Mouse (Mus musculus) frontal cortex, postnatal 25 days (tissue): ENCODE data around the gene Atxn7l1.

ENCODE experiments used
- DNase-seq, 2 experiments: peaks; one replicate each; pipeline ENCODE4 v3.0.0; 2022; ENCODE audit warnings: low spot score in 2 of 2

Atxn7l1 gene

DNA sequence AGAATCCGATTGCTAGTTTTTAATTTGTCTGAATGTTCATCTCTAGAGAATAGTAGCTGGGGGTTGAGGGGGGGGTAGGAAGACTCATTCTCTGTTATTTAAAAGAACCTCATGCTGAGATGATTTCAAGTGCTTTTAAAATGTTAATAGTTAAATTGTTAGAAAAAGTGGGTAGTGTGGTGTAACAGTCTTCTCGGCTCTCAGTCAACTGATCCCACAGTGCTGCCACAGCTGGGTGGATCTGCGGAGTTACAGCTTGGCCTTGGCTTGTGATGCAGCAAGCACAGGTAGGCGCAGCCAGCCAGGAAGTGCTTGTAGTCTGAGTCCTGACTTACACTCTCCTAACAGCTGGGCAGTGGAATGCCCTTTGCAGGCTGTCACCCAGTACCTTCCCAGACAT lies 125.7 kb downstream of the Atxn7l1 start:
- no peak for DNase-seq

DNA sequence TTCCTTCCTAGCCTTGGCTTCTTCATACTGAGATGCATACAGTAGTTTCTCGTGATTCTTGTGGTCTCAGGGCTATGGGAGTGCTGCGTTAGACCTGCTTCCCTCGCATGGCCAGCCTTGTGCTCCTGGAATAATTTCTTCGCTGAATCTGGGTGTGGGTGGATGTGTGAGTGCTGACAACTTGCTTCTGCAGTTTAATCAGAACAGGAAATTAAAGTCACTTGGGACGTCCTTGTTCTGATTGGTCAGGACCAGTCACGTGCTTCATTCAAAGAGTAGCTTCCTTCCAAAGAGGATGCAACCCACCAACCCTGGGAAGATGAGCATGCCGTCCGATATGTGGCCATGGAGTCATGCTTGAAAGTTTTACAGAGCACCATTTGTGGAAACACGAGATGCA lies 126.2 kb downstream of the Atxn7l1 start:
- DNase-seq, result no peak

DNA sequence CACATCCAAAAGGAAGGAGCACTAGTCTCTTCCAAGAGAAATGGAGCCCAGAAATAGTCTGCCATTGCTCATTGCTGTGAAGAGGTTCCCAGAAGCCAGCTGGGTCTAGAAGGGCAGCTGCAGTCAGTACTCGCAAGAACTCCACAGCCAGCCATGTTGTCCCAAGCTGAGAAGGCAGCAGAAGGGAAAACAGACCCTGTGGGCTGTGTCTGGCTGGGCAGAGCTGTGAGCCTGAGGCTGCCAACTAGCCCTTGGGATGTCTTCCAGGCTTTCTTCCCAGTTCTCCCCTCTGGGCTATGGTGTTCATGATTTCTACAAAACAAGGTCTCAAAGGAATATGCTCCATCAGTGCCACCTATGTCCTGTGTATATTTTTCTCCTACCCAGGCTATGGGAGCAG lies 128.5 kb downstream of the Atxn7l1 start:
- no peak for DNase-seq

GRCm38 (mm10) chr12:33277427-33277826 lies 129.9 kb downstream of the Atxn7l1 start:
- DNase-seq, result no peak

DNA sequence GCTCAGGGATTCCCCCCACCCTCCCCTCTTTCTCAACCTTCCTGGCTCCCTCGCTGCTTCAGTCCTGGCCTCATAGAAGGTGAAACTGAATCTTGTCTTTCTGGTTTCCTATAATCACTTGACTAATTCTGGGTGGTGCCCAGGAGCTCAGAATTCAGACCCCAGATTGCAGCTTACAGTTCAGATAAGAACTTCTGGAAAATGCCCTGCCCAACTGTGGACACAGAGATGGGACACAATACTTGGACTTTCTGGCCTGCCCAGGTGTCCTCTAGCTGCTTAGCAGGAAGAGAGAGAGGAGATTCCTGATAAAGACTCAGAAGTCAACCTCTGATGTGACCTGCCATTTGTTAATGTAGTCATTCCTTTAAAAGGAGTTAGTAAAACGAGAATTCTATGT lies 131.7 kb downstream of the Atxn7l1 start:
- no peak for DNase-seq

DNA sequence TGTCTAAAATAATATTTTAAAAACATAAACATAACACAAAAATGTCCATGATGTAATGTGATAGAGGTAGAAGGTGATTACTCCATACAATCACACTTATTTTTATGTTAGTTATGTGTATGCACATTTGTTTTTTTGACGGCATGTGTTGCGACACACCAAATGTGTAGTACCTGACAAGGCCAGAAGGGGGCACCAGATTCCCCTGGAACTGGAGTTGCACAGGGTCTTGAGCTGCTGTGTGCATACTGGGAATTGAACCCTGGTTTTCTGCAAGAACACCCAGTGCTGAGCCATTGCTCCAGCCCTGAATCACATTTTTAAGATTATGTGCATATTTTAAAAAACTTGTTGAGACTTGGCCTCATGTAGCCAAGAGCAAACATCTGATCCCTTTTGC lies 133.3 kb downstream of the Atxn7l1 start:
- DNase-seq, result peak in 1 of 2 experiments; percentile 25

GRCm38 (mm10) chr12:33284344-33284936 lies 136.9 kb downstream of the Atxn7l1 start:
- no peak for DNase-seq

GRCm38 (mm10) chr12:33285354-33285753 lies 137.9 kb downstream of the Atxn7l1 start:
- DNase-seq, result no peak

DNA sequence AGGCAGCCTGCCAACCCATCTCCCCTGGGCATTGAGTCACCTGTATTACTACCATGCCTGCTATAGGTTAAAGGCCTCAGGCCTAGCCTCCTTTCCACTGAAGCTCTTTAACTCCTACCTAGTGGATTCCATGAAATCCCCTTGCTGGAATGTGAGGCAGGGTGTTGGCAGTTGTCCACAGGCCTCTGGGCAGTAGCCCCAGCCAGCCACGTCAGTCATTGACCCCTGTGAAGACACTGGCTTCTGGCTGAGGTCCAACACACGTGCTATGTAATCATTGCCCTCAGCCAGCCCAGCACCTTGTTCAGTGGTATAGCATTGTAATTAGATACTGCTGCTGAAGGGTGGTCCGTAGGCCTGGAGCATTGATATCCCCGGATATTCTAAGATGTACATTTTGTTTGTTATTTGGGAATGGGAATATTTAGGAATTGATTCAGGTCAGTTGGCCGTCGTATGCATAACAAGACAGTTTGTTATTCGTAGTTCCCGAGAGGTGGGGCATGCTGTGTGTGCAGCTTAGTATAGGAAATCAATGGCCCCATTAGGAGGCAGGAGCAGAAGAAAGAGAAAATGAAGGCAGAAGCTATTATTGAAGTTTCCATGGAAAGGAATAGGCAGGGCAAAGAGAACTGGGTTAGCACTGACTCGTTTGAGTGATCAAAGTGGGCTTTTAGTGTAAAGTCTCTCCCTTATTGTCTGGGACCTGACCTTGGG lies 138.6 kb downstream of the Atxn7l1 start:
- no peak for DNase-seq

GRCm38 (mm10) chr12:33287686-33288085 lies 140.2 kb downstream of the Atxn7l1 start:
- no peak for DNase-seq

DNA sequence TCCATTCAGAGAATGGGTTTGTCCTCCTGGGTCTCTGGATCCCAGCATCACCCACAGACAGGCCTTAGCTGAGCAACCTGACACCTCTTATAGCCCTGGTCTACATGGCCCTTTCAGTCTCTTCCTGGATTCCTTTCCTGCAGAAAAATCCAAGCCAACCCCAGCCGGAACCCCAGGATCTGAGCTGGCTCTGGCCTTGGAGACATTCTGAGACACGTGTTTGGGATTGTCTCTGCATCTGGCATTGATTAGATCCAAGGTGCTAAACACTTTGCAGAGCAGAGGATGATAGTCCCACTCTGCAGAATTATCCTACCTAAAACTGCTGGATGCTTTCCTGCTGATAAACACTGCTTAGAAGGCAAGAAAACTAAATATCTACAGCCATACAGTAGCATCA lies 141.3 kb downstream of the Atxn7l1 start:
- DNase-seq, result no peak

- no peak for DNase-seq
Measured at GRCm38 (mm10) chr12:33302070-33302469, 154.6 kb downstream of the Atxn7l1 start.

DNA sequence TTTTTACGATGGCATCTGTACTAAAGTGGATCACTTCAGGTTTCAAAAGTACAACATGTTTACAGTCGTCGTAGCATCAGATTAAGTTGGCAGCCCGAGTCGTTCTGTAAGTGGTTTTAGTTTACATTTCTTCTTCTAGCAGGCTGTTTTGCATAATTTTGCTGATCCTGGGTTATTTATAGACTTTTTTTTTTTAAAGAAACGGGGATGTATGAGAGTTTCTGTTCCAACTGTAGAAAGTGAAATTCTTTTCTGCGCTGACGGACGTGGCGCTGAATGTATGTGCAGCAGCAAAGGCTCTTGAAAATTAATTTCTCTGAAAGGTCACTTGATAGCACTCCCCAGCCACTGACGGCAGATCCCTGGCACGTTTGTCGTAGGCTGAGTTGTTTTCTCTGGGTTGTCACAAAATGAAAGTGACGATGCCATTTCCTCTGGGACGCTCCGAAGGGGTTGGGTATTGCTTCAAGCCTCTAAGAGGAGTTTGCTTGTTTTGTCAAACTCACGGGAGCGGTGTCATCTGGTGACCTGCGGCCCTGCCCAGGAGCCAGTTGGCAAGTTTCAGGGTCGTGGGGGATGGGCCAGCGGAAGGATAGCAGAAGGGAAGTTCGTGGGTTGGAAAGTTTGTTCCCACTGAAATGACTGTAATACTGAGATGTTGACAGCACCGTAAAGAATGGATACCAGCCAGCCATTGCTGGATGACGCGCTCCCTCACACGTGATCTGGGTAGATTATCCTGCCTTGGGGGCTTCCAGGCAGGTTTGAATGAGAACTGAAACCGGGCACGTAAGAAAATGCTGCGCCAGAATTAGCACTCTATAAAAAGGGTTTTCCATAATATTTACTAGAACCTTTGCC lies 155.3 kb downstream of the Atxn7l1 start:
- DNase-seq, result no peak

DNA sequence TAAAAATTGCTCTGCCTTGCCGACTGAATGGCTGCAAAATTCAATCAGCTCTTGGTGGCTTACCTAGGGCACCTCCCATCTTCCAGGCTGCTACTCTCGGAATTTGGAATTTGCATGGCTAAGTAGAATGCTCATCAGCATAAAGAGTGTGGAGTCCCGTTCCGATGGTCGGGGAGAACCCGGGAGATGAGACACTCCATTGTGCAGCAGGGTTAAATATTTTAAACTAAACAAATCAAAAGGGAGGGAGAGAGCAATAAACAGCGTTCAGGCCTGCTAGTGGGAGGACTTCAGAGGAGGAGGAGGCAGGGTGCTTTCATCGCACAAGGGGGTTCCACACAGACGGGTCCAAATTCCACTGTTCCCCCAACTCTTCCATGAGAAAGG lies 155.9 kb downstream of the Atxn7l1 start:
- DNase-seq, result no peak

DNA sequence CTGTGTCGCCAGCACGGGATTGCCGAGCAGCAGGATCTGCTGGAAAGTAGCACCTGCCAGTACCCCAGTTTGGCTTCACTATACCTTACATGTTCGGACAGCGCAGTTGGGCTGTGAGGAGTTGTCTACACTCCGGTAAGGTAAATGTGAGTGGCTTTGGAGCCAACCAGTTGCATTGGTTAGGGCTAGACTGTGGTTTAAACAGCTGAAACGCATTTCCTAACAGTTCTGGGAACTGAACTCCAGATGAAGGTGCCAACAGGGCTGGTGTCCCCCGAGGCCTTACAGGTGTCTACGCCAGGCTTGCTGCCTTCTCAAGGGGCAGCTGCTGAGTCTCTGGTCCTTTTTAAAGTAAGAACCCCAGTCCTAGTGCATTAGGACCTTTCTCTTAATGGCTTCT lies 157.6 kb downstream of the Atxn7l1 start:
- DNase-seq, result no peak

DNA sequence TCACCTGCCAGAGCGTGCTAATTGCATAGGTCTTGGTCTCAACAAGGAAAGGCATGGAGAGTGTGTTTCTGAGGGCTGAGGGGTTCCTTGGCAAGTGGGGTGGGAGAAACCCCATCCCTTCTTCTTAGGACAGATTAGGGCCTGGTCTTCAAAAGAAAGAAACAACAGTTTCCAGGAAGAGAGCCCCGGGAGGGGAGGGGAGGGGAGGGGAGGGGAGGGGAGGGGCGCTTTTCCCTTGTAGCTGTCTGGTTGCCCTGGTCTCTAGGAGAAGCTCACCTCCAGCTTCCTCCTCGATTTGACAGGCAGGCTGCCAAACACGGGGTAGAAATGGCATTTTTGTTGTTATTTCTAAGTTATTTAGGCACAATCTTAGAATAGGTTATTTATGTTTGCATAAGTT lies 159.0 kb downstream of the Atxn7l1 start:
- DNase-seq, result no peak

DNA sequence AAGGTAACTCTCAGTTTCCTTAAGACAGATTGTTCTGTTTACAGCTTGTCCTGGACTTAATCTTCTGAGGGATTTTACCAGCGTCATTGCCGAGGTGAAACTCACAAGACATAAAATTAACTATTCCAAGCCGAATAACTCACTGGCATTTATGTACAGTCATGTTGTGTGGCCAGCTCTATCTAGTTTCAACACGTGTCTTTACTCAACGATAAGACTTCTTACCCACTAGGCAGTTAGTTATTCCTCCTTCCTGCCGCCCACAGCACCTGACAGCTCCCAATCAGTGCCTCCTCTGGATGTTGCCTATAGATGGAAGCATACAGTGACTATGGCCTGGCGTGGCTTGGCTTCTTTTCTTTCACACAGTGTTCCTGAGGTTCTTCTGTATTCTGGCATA lies 161.2 kb downstream of the Atxn7l1 start:
- DNase-seq, result no peak

GRCm38 (mm10) chr12:33313828-33314671 lies 166.6 kb downstream of the Atxn7l1 start:
- DNase-seq, result peak; percentile 35 to 41

DNA sequence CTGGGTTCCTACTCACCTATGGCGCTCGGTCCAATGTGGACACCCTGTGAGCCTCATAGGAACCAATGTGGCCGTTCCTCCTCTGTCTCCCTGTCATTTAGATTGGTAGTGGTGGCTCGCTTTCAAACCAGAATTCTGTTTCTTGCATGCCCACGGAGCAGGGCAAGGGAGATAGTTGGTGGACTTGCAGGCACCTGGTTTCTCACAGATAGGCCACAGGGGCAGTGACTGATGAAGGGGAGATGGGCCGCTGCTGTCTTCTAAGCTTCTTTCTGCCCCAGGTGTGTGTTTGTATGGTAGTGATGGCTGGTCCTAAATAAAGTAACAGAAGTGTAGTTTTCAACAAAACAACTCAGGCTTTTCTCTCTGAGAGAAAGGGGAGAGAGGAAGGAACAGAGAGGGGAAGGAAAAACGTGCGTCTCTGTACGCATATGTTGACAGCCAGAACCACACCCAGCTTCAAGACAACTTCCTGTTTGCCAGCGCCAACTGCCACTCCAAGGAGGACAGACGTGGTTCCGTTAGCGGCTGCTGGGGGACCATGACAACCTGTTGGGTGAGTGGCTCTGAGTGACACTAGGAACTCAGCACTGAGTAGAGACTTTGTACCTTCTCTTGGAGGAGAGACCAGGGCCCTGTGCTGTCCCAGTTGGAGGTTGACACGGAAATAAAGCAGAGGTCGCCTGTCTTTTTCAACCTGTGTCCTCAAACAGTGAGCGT lies 167.6 kb downstream of the Atxn7l1 start:
- DNase-seq, result no peak

DNA sequence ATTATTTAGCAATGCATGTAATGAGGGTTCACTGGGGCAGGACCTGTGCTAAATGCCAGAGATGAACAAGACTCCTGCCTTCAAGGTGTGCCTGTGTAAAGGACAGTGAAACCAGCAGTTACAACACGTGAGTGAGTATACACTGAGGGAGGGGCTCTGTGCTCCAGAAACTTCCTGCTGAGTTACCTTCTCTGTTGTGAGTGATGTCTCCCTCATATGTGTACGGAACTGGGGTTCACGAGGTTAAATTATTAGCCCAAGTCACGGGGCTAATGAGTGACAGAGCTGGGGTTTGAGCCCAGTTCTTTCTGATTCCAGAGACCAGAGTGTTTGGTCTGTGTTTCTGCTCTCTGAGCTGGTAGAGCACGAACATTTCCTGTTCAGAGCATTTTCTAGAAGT lies 168.3 kb downstream of the Atxn7l1 start:
- DNase-seq, result no peak
